Mouse (Mus musculus) forebrain, embryonic 16.5 days (tissue): ENCODE results near the gene Zbed3. TPM values are rescaled to one million over a fixed set of nuclear protein-coding genes. Genes with fewer than 3 reads are reported as not detected.
A peak's percentile ranks its signal among the peaks of the same experiment; 100 is the strongest.

Source experiments
- ATAC-seq: fragments of 200-750 bp; cut with Nextera tagmentation; 2 replicates; pipeline ENCODE4 v1.8.0; 2017; ENCODE audit warnings: mild to moderate bottlenecking, moderate library complexity
- H3K27ac ChIP-seq: fragments of 300-500 bp; sonication (generic); 2 replicates; pipeline ENCODE4 v1.5.1; 2014; ENCODE audit warnings: low read length, control low read depth
- H3K27me3 ChIP-seq: fragments of 300-500 bp; sonication (generic); replicated peaks from 2 replicates; pipeline ENCODE4 v1.6.1; 2014; ENCODE audit warnings: low read length; ENCODE audit not compliant: control insufficient read depth, insufficient read depth
- H3K36me3 ChIP-seq: fragments of 300-500 bp; sonication (generic); 2 replicates; pipeline ENCODE4 v1.6.1; 2014; ENCODE audit not compliant: control insufficient read depth, insufficient read depth
- H3K4me1 ChIP-seq: fragments of 300-500 bp; sonication (generic); replicated peaks from 2 replicates; pipeline ENCODE4 v1.6.1; 2014; ENCODE audit warnings: low read length; ENCODE audit not compliant: control insufficient read depth, insufficient read depth
- H3K4me2 ChIP-seq: fragments of 300-500 bp; sonication (generic); 2 replicates; pipeline ENCODE4 v1.6.1; 2014; ENCODE audit warnings: mild to moderate bottlenecking, low read length, control low read depth
- H3K4me3 ChIP-seq: fragments of 300-500 bp; sonication (generic); replicated peaks from 2 replicates; pipeline ENCODE4 v1.5.1; 2014; ENCODE audit warnings: mild to moderate bottlenecking, low read length, control low read depth
- H3K9ac ChIP-seq: fragments of 300-500 bp; sonication (generic); replicated peaks from 2 replicates; pipeline ENCODE4 v1.6.1; 2014; ENCODE audit warnings: low read depth, low read length, control low read depth
- H3K9me3 ChIP-seq: fragments of 300-500 bp; sonication (generic); 2 replicates; pipeline ENCODE4 v1.6.1; 2016; ENCODE audit warnings: low read length; ENCODE audit not compliant: control insufficient read depth
- WGBS: fragments of 180-500 bp; shearing (Covaris S2); extraction: QIAGEN DNeasy Blood & Tissue Kit; methylation state at CpG from one replicate; pipeline ENCODE4 v1.1.7; 2014; 5-methylcytosine and 5-hydroxymethylcytosine counted together
- polyA plus RNA-seq: library from polyadenylated mRNA; unstranded; fragments of >200 nt; fragmentation: Nextera tagmentation; extraction: Ambion mirVana; gene quantifications from 2 replicates; pipeline ENCODE4 v1.2.1, GENCODE M21; 2015

Gene Zbed3
- 35.5 and 39.0 TPM in 2 replicates for polyA plus RNA-seq

DNA sequence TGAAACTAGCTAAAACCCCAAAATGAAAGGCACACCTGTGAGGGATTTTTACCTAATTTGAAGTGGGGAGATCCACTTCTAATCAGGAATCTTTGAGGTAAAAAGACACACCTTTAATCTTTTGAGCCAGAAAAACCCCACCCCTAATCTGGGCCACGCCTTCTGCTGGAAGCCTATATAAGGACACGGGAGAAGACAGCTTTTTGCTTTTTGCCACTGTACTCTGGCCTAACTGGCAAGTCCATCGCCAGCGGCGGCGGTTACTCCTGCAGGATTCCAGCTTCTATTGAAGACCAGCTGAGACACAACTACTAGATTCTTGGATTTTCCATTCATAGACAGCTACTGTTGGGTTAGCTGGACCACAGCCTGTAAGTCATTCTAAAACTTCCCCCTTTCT, at the start of gene Zbed3:
Zbed3 (plus strand) TSS at position 213 of the 400 bp plus-strand sequence.
- peak within 1 kb of the TSS; percentile 93 for H3K27ac ChIP-seq
- H3K36me3 ChIP-seq = no peaks in the 10 kb centered on the region
- H3K9ac ChIP-seq = peak within 1 kb of the TSS; percentile 99
- peak within 1 kb of the TSS; percentile 92 for H3K4me2 ChIP-seq
- ATAC-seq = no peak
- H3K9me3 ChIP-seq = no peaks in the 10 kb centered on the region
- H3K4me1 ChIP-seq = peaks cover 25% of the 10 kb centered on the region
- H3K27me3 ChIP-seq = no peaks in the 10 kb centered on the region
- H3K4me3 ChIP-seq = peak within 1 kb of the TSS; percentile 86
- 90% methylated on average over 6 of the region's 6 CpGs for WGBS

- H3K9ac ChIP-seq = no peak overlapping the region
- WGBS = 64% methylated on average over 4 of the region's 4 CpGs
- H3K36me3 ChIP-seq = no peaks in the 10 kb centered on the region
- ATAC-seq = no peak
- H3K27ac ChIP-seq = no peak overlapping the region
- peaks cover 3% of the 10 kb centered on the region; the same call in 1 of the 2 replicates for H3K4me1 ChIP-seq
- no peaks in the 10 kb centered on the region for H3K9me3 ChIP-seq
- H3K4me2 ChIP-seq = no peak overlapping the region
- no peaks in the 10 kb centered on the region for H3K27me3 ChIP-seq
- no peak overlapping the region for H3K4me3 ChIP-seq
Observed at GRCm38 (mm10) chr13:95278426-95279025, 44.9 kb upstream of the Zbed3 start.

GRCm38 (mm10) chr13:95281740-95282673, 41.4 kb upstream of the Zbed3 start:
- Histone ChIP-seq H3K27me3 (no peaks in the 10 kb centered on the region), H3K4me1 (peaks cover 3% of the 10 kb centered on the region; the same call in 1 of the 2 replicates), H3K4me3 (no peak overlapping the region), H3K4me2 (no peak overlapping the region), H3K9me3 (no peaks in the 10 kb centered on the region), H3K27ac (no peak overlapping the region), H3K36me3 (no peaks in the 10 kb centered on the region), H3K9ac (no peak overlapping the region)
- 32% methylated on average over 6 of the region's 7 CpGs for WGBS
- ATAC-seq = no peak

GRCm38 (mm10) chr13:95286989-95287388, 36.4 kb upstream of the Zbed3 start:
- no peak overlapping the region for H3K9ac ChIP-seq
- WGBS = 2% methylated on average over 7 of the region's 7 CpGs
- no peaks in the 10 kb centered on the region for H3K27me3 ChIP-seq
- peak; percentile 92 for ATAC-seq
- no peaks in the 10 kb centered on the region for H3K9me3 ChIP-seq
- no peaks in the 10 kb centered on the region for H3K4me1 ChIP-seq
- H3K27ac ChIP-seq = no peak overlapping the region
- no peaks in the 10 kb centered on the region for H3K36me3 ChIP-seq
- H3K4me2 ChIP-seq = no peak overlapping the region
- H3K4me3 ChIP-seq = no peak overlapping the region

- H3K27me3 ChIP-seq = no peaks in the 10 kb centered on the region
- H3K4me3 ChIP-seq = no peak overlapping the region
- H3K36me3 ChIP-seq = no peaks in the 10 kb centered on the region
- 73% methylated on average over 7 of the region's 7 CpGs for whole genome bisulfite sequencing
- ATAC-seq = no peak
- H3K9me3 ChIP-seq = no peaks in the 10 kb centered on the region
- no peak overlapping the region for H3K27ac ChIP-seq
- no peak overlapping the region for H3K4me2 ChIP-seq
- H3K4me1 ChIP-seq = no peaks in the 10 kb centered on the region
- H3K9ac ChIP-seq = no peak overlapping the region
Observed at GRCm38 (mm10) chr13:95288027-95288426, 35.4 kb upstream of the Zbed3 start.

- Histone ChIP-seq H3K27me3 (no peaks in the 10 kb centered on the region), H3K4me3 (no peak overlapping the region), H3K4me1 (no peaks in the 10 kb centered on the region), H3K27ac (no peak overlapping the region), H3K4me2 (no peak overlapping the region), H3K9ac (no peak overlapping the region), H3K36me3 (no peaks in the 10 kb centered on the region), H3K9me3 (no peaks in the 10 kb centered on the region)
- 23% methylated on average over 4 of the region's 4 CpGs for WGBS
- no peak for ATAC-seq
Observed at GRCm38 (mm10) chr13:95291983-95292382, 31.4 kb upstream of the Zbed3 start.

DNA sequence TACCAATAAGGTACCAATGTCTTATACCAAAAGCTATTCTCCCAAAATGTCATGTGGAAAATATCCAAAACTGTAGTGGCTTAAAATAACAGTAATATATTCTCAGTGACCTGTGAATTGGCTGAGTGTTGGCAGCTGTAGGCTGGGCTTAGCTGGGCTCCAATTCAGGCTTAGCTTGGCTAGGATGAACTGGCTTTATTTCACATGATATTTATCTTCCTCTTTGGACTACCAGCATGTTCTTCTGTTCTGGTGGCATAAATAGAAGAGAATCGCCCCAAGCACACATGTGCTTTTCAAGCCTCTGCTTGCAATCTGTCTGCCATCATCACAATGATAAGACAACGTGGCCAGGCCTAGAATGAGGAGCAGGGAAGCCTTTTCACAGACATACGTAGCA, 23.5 kb upstream of the Zbed3 start:
- H3K9me3 ChIP-seq = no peaks in the 10 kb centered on the region
- H3K27me3 ChIP-seq = no peaks in the 10 kb centered on the region
- H3K9ac ChIP-seq = no peak overlapping the region
- ATAC-seq = no peak
- H3K4me3 ChIP-seq = no peak overlapping the region
- 68% methylated on average over 3 of the region's 3 CpGs for WGBS
- H3K4me1 ChIP-seq = no peaks in the 10 kb centered on the region
- no peak overlapping the region for H3K4me2 ChIP-seq
- H3K36me3 ChIP-seq = no peaks in the 10 kb centered on the region
- H3K27ac ChIP-seq = no peak overlapping the region

GRCm38 (mm10) chr13:95306596-95306995, 16.8 kb upstream of the Zbed3 start:
- ATAC-seq = no peak
- no peak overlapping the region for H3K9ac ChIP-seq
- H3K27me3 ChIP-seq = no peaks in the 10 kb centered on the region
- no peak overlapping the region for H3K27ac ChIP-seq
- no peaks in the 10 kb centered on the region for H3K4me1 ChIP-seq
- no peaks in the 10 kb centered on the region for H3K36me3 ChIP-seq
- no peak overlapping the region for H3K4me3 ChIP-seq
- no peak overlapping the region for H3K4me2 ChIP-seq
- no peaks in the 10 kb centered on the region for H3K9me3 ChIP-seq
- WGBS = 67% methylated on average over 4 of the region's 4 CpGs

DNA sequence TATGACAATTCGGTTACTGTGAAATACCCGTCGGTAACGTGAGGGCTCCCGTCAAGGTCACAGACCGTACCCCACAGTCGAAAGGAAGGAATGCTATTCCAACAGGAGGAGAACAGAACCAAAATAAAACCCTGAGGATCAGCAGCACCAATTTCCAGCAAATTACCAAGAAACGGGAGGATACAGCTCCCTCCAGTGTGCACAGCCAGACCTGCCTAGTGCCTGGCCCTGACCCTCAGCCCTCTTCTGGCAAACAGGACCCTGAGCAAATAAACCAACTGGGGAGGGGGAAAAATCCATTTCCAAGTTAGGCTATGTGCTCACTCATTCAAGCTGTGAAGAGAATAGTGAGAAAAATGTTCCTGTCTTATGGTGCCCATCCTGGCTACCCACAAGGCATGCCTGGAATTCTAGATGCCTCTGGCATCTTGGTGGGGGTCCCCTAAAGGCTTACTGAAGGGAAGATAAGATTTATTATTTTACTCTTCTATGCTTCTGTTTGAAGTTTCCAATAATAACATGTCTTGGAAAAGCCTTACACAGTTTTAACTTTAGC, 16.2 kb upstream of the Zbed3 start:
- no peaks in the 10 kb centered on the region for H3K27me3 ChIP-seq
- no peak overlapping the region for H3K9ac ChIP-seq
- no peak overlapping the region for H3K4me3 ChIP-seq
- peaks cover 2% of the 10 kb centered on the region; the same call in 1 of the 2 replicates for H3K4me1 ChIP-seq
- WGBS = 87% methylated on average over 8 of the region's 8 CpGs
- no peak overlapping the region for H3K4me2 ChIP-seq
- H3K9me3 ChIP-seq = no peaks in the 10 kb centered on the region
- no peak overlapping the region for H3K27ac ChIP-seq
- ATAC-seq = no peak
- H3K36me3 ChIP-seq = no peaks in the 10 kb centered on the region
